ENCODE assay signal across 8 mouse cellular contexts in genomic region chr13:114388211-114388965, GRCm38 (mm10). TPM values are rescaled to one million over a fixed set of nuclear protein-coding genes. Genes with fewer than 3 reads are reported as not detected.
DNase-seq lines count a peak whose midpoint lies in the region; ATAC-seq and TF ChIP-seq lines count a peak whose summit lies in the region.

Gene Ndufs4 (minus strand): TSS chr13:114388258.

- TF ChIP-seq CTCF in kidney, postnatal 0 days (IDR thresholded peaks at IDR 0.05; ENCODE audit: low read depth), result no peak
- no peak for TF ChIP-seq CTCF in G1E (IDR thresholded peaks at IDR 0.05; ENCODE audit: low read depth, low read length)
- TF ChIP-seq CTCF in stomach, postnatal 0 days (IDR thresholded peaks at IDR 0.05; ENCODE audit: low read depth), result no peak

- no peak for TF ChIP-seq EP300 in stomach, postnatal 0 days (optimal IDR thresholded peaks at IDR 0.05)

- H3K4me1 ChIP-seq in kidney, postnatal 0 days (replicated peaks; ENCODE audit: insufficient read depth, low read length), result no peaks in the 10 kb centered on the region
- peaks cover 13% of the 10 kb centered on the region; the same call in 1 of the 2 replicates for H3K4me1 ChIP-seq in G1E (ENCODE audit: insufficient read depth, low read depth, low read length)
- H3K4me1 ChIP-seq in forebrain, embryonic 13.5 days, result peaks cover 8% of the 10 kb centered on the region
- no peaks in the 10 kb centered on the region; the same call in 1 of the 2 replicates for H3K4me1 ChIP-seq in hindbrain, embryonic 11.5 days (replicated peaks; ENCODE audit: control insufficient read depth, insufficient read depth, low read length)
- peaks cover 16% of the 10 kb centered on the region for H3K4me1 ChIP-seq in liver, embryonic 12.5 days
- no peaks in the 10 kb centered on the region for H3K4me1 ChIP-seq in stomach, postnatal 0 days (replicated peaks; ENCODE audit: control insufficient read depth, insufficient read depth)

- WGBS in kidney, postnatal 0 days, result 51% methylated on average over 13 of the region's 13 CpGs
- WGBS in forebrain, embryonic 13.5 days, result 48% methylated on average over 13 of the region's 13 CpGs
- 40% methylated on average over 13 of the region's 13 CpGs for WGBS in hindbrain, embryonic 11.5 days
- WGBS in liver, embryonic 12.5 days (ENCODE audit: insufficient replicate concordance), result 40% methylated on average over 13 of the region's 13 CpGs
- 37% methylated on average over 13 of the region's 13 CpGs for WGBS in stomach, postnatal 0 days

- no peak for ATAC-seq in kidney, postnatal 0 days (replicated peaks; ENCODE audit: low FRiP score, low read depth)
- no peak for ATAC-seq in G1E (ENCODE audit: extremely low read depth, insufficient number of reproducible peaks, low FRiP score, poor library complexity, severe bottlenecking)
- peak; percentile 16; the same call in 1 of the 2 replicates for ATAC-seq in forebrain, embryonic 13.5 days
- ATAC-seq in hindbrain, embryonic 11.5 days (ENCODE audit: low FRiP score), result no peak
- no peak for ATAC-seq in liver, embryonic 12.5 days
- ATAC-seq in stomach, postnatal 0 days (ENCODE audit: low FRiP score, low TSS enrichment), result no peak; the same call in 1 of the 2 replicates

- H3K27me3 ChIP-seq in kidney, postnatal 0 days (ENCODE audit: insufficient read depth, low read length), result no peaks in the 10 kb centered on the region
- peaks cover 4% of the 10 kb centered on the region; the same call in 1 of the 2 replicates for H3K27me3 ChIP-seq in G1E (ENCODE audit: insufficient read depth, low read length)
- no peaks in the 10 kb centered on the region for H3K27me3 ChIP-seq in forebrain, embryonic 13.5 days
- H3K27me3 ChIP-seq in hindbrain, embryonic 11.5 days (ENCODE audit: control insufficient read depth, insufficient read depth, low read length), result no peaks in the 10 kb centered on the region
- no peaks in the 10 kb centered on the region for H3K27me3 ChIP-seq in liver, embryonic 12.5 days (replicated peaks)
- H3K27me3 ChIP-seq in stomach, postnatal 0 days (ENCODE audit: control insufficient read depth, insufficient read depth, low read length), result no peaks in the 10 kb centered on the region

- H3K4me2 ChIP-seq in kidney, postnatal 0 days (ENCODE audit: low read length), result peak within 1 kb of the TSS; percentile 67
- H3K4me2 ChIP-seq in forebrain, embryonic 13.5 days, result peak within 1 kb of the TSS; percentile 73
- peak within 1 kb of the TSS; percentile 76 for H3K4me2 ChIP-seq in hindbrain, embryonic 11.5 days (replicated peaks; ENCODE audit: low read depth, low read length)
- peak within 1 kb of the TSS; percentile 84 for H3K4me2 ChIP-seq in liver, embryonic 12.5 days
- peak within 1 kb of the TSS; percentile 72 for H3K4me2 ChIP-seq in stomach, postnatal 0 days (replicated peaks; ENCODE audit: low read depth)

- H3K9ac ChIP-seq in kidney, postnatal 0 days (ENCODE audit: low read depth, low read length), result peak within 1 kb of the TSS; percentile 79
- peak within 1 kb of the TSS; percentile 93 for H3K9ac ChIP-seq in forebrain, embryonic 13.5 days
- peak within 1 kb of the TSS; percentile 69 for H3K9ac ChIP-seq in hindbrain, embryonic 11.5 days (ENCODE audit: low read depth, low read length)
- peak within 1 kb of the TSS; percentile 79 for H3K9ac ChIP-seq in liver, embryonic 12.5 days
- peak within 1 kb of the TSS; percentile 88 for H3K9ac ChIP-seq in stomach, postnatal 0 days (ENCODE audit: low read length)

- no peaks in the 10 kb centered on the region for H3K9me3 ChIP-seq in kidney, postnatal 0 days (replicated peaks; ENCODE audit: low read length)
- H3K9me3 ChIP-seq in G1E (replicated peaks), result no peaks in the 10 kb centered on the region
- H3K9me3 ChIP-seq in forebrain, embryonic 13.5 days (replicated peaks), result no peaks in the 10 kb centered on the region
- no peaks in the 10 kb centered on the region for H3K9me3 ChIP-seq in hindbrain, embryonic 11.5 days (ENCODE audit: control insufficient read depth, low read length)
- no peaks in the 10 kb centered on the region for H3K9me3 ChIP-seq in liver, embryonic 12.5 days (replicated peaks)
- no peaks in the 10 kb centered on the region for H3K9me3 ChIP-seq in stomach, postnatal 0 days (ENCODE audit: control insufficient read depth, low read length)

- no peak for DNase-seq in kidney, postnatal 0 days (ENCODE audit: low spot score)
- no peak for DNase-seq in kidney, adult 11 months
- DNase-seq in G1E (ENCODE audit: low spot score), result no peak
- no peak for DNase-seq in hindbrain, embryonic 11.5 days (ENCODE audit: low spot score)
- no peak for DNase-seq in stomach, postnatal 0 days (ENCODE audit: low spot score)
- DNase-seq in frontal cortex, postnatal 36 days (ENCODE audit: low spot score in 2 of 2), result no peak

- H3K36me3 ChIP-seq in kidney, postnatal 0 days (ENCODE audit: insufficient read depth, low read length), result no peaks in the 10 kb centered on the region
- peaks cover 7% of the 10 kb centered on the region for H3K36me3 ChIP-seq in G1E (replicated peaks)
- H3K36me3 ChIP-seq in forebrain, embryonic 13.5 days (ENCODE audit: poor library complexity, severe bottlenecking), result peaks cover 3% of the 10 kb centered on the region; the same call in 1 of the 2 replicates
- H3K36me3 ChIP-seq in hindbrain, embryonic 11.5 days (ENCODE audit: control insufficient read depth, insufficient read depth, low read length), result no peaks in the 10 kb centered on the region
- peaks cover 2% of the 10 kb centered on the region; the same call in 1 of the 2 replicates for H3K36me3 ChIP-seq in liver, embryonic 12.5 days
- no peaks in the 10 kb centered on the region for H3K36me3 ChIP-seq in stomach, postnatal 0 days (ENCODE audit: control insufficient read depth, insufficient read depth, low read length)

- H3K4me3 ChIP-seq in kidney, postnatal 0 days (replicated peaks; ENCODE audit: low read depth, low read length), result peak within 1 kb of the TSS; percentile 91
- H3K4me3 ChIP-seq in G1E (ENCODE audit: low read depth, low read length), result peak within 1 kb of the TSS; percentile 96
- H3K4me3 ChIP-seq in forebrain, embryonic 13.5 days, result peak within 1 kb of the TSS; percentile 91
- H3K4me3 ChIP-seq in hindbrain, embryonic 11.5 days (ENCODE audit: low read depth, low read length), result peak within 1 kb of the TSS; percentile 80
- peak within 1 kb of the TSS; percentile 79 for H3K4me3 ChIP-seq in liver, embryonic 12.5 days
- peak within 1 kb of the TSS; percentile 92 for H3K4me3 ChIP-seq in stomach, postnatal 0 days (ENCODE audit: low read depth, low read length)

- H3K27ac ChIP-seq in kidney, postnatal 0 days, result peak within 1 kb of the TSS; percentile 89
- H3K27ac ChIP-seq in forebrain, embryonic 13.5 days, result peak within 1 kb of the TSS; percentile 83
- peak within 1 kb of the TSS; percentile 55 for H3K27ac ChIP-seq in hindbrain, embryonic 11.5 days (ENCODE audit: low read depth, low read length)
- peak within 1 kb of the TSS; percentile 69 for H3K27ac ChIP-seq in liver, embryonic 12.5 days
- peak within 1 kb of the TSS; percentile 83 for H3K27ac ChIP-seq in stomach, postnatal 0 days (replicated peaks)

RNA-seq across cellular contexts. Expression of gene Ndufs4, which starts in this region (rescaled TPM):
- 410 and 441 TPM in 2 replicates for polyA plus RNA-seq in kidney, postnatal 0 days (2015; fragmentation: Nextera tagmentation; extraction: Ambion mirVana)
- 40.4 and 48.8 TPM in 2 replicates for total RNA-seq in G1E (2014; fragmentation: Nextera tagmentation)
- 99.9 and 152 TPM in 2 replicates for total RNA-seq in G1E (2017)
- polyA plus RNA-seq in G1E (2012), result 5.3 and 6.9 TPM in 2 replicates
- polyA plus RNA-seq in forebrain, embryonic 13.5 days (2015; fragmentation: Nextera tagmentation; extraction: Ambion mirVana), result 358 and 368 TPM in 2 replicates
- polyA plus RNA-seq in hindbrain, embryonic 11.5 days (2014; fragmentation: Nextera tagmentation; extraction: Ambion mirVana), result 335 and 356 TPM in 2 replicates
- 161 and 164 TPM in 2 replicates for polyA plus RNA-seq in liver, embryonic 12.5 days (2016; fragmentation: Nextera tagmentation; extraction: Ambion mirVana)
- polyA plus RNA-seq in stomach, postnatal 0 days (2015; fragmentation: Nextera tagmentation; extraction: Ambion mirVana), result 279 and 289 TPM in 2 replicates

Comparison
In these comparisons a context has a peak if more than half of its experiments do, and no peak if none do; other contexts are left out.
1. RNA of gene Ndufs4 (polyA plus RNA-seq): 410 to 441 TPM in kidney, postnatal 0 days, 358 to 368 TPM in forebrain, embryonic 13.5 days, 335 to 356 TPM in hindbrain, embryonic 11.5 days, 279 to 289 TPM in stomach, postnatal 0 days and 161 to 164 TPM in liver, embryonic 12.5 days; 5.3 to 6.9 TPM in G1E; every median in the first group is over 10 times any median in the second.
2. Peak in every context shown above with its lines, with median percentiles within 50 percentile points of each other: H3K27ac ChIP-seq, H3K4me2 ChIP-seq, H3K4me3 ChIP-seq and H3K9ac ChIP-seq.